Mouse (Mus musculus) forebrain, embryonic 12.5 days (tissue): ENCODE results near the gene Smok2b. TPM values are rescaled to one million over a fixed set of nuclear protein-coding genes. Genes with fewer than 3 reads are reported as not detected.

Experiments
- polyA plus RNA-seq: library from polyadenylated mRNA; unstranded; fragments of >200 nt; fragmentation: Nextera tagmentation; extraction: Ambion mirVana; gene quantifications from 2 replicates; pipeline ENCODE4 v1.2.1, GENCODE M21; 2016

Gene Smok2b
- polyA plus RNA-seq, 1 experiment from 2014 or later, result not detected

Other genes starting within 250 kb of the Smok2b start
- 87.7 and 111 TPM in 2 replicates for gene Wtap, start 236.1 kb upstream of the Smok2b start, polyA plus RNA-seq
- gene Sod2, start 223.4 kb upstream of the Smok2b start, polyA plus RNA-seq, result 105 and 109 TPM in 2 replicates
- gene Gpr31b, start 178.0 kb upstream of the Smok2b start, polyA plus RNA-seq, result not detected in 2 replicates
- 0.15 and 0.41 TPM in 2 replicates for gene Tcp10b, start 169.2 kb upstream of the Smok2b start, polyA plus RNA-seq
- not detected in 2 replicates for gene Unc93a, start 98.4 kb upstream of the Smok2b start, polyA plus RNA-seq
- not detected in 2 replicates for gene Smok2a, start 9.1 kb upstream of the Smok2b start, polyA plus RNA-seq
- not detected in 2 replicates for gene Tcp10c, start 124.3 kb downstream of the Smok2b start, polyA plus RNA-seq